In the genomic region with DNA sequence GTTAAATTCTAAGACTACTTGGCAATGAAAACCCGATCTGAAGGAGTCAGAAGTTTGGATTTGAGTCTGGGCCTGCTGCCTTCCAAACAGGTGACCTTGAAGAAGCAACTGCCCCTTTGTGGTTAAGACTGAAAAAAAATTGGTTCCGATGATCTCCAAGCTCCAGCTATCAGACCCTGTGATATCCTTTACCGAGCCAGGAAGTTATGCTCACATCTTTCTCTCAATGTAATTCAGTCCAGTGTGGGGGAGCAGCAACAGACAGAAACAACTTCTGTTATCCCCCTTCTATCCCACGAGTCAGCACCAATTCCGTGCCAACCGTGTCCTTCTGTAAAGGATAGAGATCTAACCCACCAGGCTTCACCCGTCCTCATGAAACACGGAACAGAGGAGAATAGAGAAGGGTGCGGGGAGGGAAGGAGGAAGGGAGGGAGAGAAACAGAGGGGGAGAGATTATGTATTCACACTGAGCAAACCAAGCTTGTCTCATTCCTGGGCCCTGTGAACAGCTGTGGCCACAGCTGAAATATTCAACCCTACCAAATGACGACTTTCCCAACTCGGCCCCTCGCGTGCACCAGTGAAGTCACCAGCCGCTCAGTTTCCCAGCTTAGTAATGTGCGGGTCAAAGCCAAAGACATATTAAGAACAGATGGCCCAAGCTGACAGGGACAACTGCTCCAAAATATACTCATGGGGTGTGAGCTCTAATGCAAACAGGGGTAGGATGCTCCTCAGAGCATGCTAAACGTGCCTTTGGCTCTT, we compare ENCODE assay signal across 7 mouse cellular contexts.
DNase-seq lines count a peak whose midpoint lies in the region; ATAC-seq and TF ChIP-seq lines count a peak whose summit lies in the region.

No protein-coding gene starts in this region.

- no peak overlapping the region for H3K9ac ChIP-seq in heart, embryonic 16.5 days (ENCODE audit: low read length)
- no peak overlapping the region for H3K9ac ChIP-seq in midbrain, embryonic 12.5 days (replicated peaks)

- TF ChIP-seq CTCF in cerebellum, adult 2 months (IDR thresholded peaks at IDR 0.05; ENCODE audit: borderline replicate concordance, insufficient read depth, low read depth, low read length): no peak

- H3K9me3 ChIP-seq in heart, embryonic 16.5 days (replicated peaks; ENCODE audit: control insufficient read depth, low read length): no peaks in the 10 kb centered on the region
- no peaks in the 10 kb centered on the region for H3K9me3 ChIP-seq in midbrain, embryonic 12.5 days

- no peak overlapping the region for H3K4me2 ChIP-seq in heart, embryonic 16.5 days (ENCODE audit: low read depth, low read length)
- no peak overlapping the region for H3K4me2 ChIP-seq in midbrain, embryonic 12.5 days (replicated peaks)

- 71% methylated on average over 16 of the region's 16 CpGs for WGBS in heart, embryonic 16.5 days
- WGBS in midbrain, embryonic 12.5 days: 73% methylated on average over 16 of the region's 16 CpGs
- 22% methylated on average over 16 of the region's 16 CpGs for WGBS in cerebellum, adult 2 months

- H3K27me3 ChIP-seq in heart, embryonic 16.5 days (ENCODE audit: control insufficient read depth, insufficient read depth, low read length): no peaks in the 10 kb centered on the region
- H3K27me3 ChIP-seq in midbrain, embryonic 12.5 days: no peaks in the 10 kb centered on the region
- H3K27me3 ChIP-seq in cerebellum, adult 2 months (ENCODE audit: control insufficient read depth, insufficient read depth, low read length): no peaks in the 10 kb centered on the region; the same call in 1 of the 2 replicates

- H3K36me3 ChIP-seq in heart, embryonic 16.5 days (ENCODE audit: control insufficient read depth, insufficient read depth): no peaks in the 10 kb centered on the region
- H3K36me3 ChIP-seq in midbrain, embryonic 12.5 days: no peaks in the 10 kb centered on the region

- ATAC-seq in heart, embryonic 16.5 days (replicated peaks; ENCODE audit: extremely low read depth, insufficient read depth, low FRiP score): peak; percentile 16
- ATAC-seq in midbrain, embryonic 12.5 days (ENCODE audit: low FRiP score, low read depth): peak; percentile 41; the same call in 1 of the 2 replicates

- no peak for TF ChIP-seq POLR2A in cerebellum, adult 2 months (IDR thresholded peaks at IDR 0.05; ENCODE audit: borderline replicate concordance, insufficient read depth, low read length)

- peak; percentile 20 to 26 for DNase-seq in layer of hippocampus, adult 8-10 months (ENCODE audit: low spot score in 2 of 2)
- DNase-seq in layer of hippocampus, adult 11-12 months (ENCODE audit: low spot score): no peak
- DNase-seq in gastrocnemius, adult 18-20 months (ENCODE audit: low spot score): peak; percentile 66
- no peak for DNase-seq in adrenal gland, postnatal 14 days
- no peak for DNase-seq in cerebellum, adult 2 months

- no peak overlapping the region for H3K4me3 ChIP-seq in heart, embryonic 16.5 days (ENCODE audit: low read length)
- no peak overlapping the region for H3K4me3 ChIP-seq in midbrain, embryonic 12.5 days
- H3K4me3 ChIP-seq in cerebellum, adult 2 months (replicated peaks; ENCODE audit: insufficient read depth, low read depth, low read length): no peak overlapping the region

- H3K27ac ChIP-seq in heart, embryonic 16.5 days (ENCODE audit: low read length): peak overlapping the region; percentile 9; the same call in 1 of the 2 replicates
- H3K27ac ChIP-seq in midbrain, embryonic 12.5 days (replicated peaks): no peak overlapping the region
- H3K27ac ChIP-seq in cerebellum, adult 2 months (ENCODE audit: insufficient read depth, low read length): no peak overlapping the region

- peaks cover 18% of the 10 kb centered on the region for H3K4me1 ChIP-seq in heart, embryonic 16.5 days (ENCODE audit: control insufficient read depth, insufficient read depth, low read length)
- 0 out of 2 replicates have a peak, but pooled peaks cover 10% of the 10 kb centered on the region for H3K4me1 ChIP-seq in midbrain, embryonic 12.5 days
- H3K4me1 ChIP-seq in cerebellum, adult 2 months (ENCODE audit: control insufficient read depth, insufficient read depth, low read length): peaks cover 5% of the 10 kb centered on the region; the same call in 1 of the 2 replicates

Comparison
In these comparisons a context has a peak if more than half of its experiments do, and no peak if none do; other contexts are left out.
1. DNase-seq: peak in layer of hippocampus, adult 8-10 months (2 of 2) and gastrocnemius, adult 18-20 months (single experiment); none in layer of hippocampus, adult 11-12 months (single experiment), adrenal gland, postnatal 14 days (single experiment) and cerebellum, adult 2 months (0 of 2).